Mouse (Mus musculus): ENCODE measurements around the gene Dpf1. TPM values are rescaled to one million over a fixed set of nuclear protein-coding genes. Genes with fewer than 3 reads are reported as not detected.
A peak's percentile ranks its signal among the peaks of the same experiment; 100 is the strongest.

Dpf1 gene
- polyA plus RNA-seq, 1 experiment from 2014 or later = 60.6 TPM

- Histone ChIP-seq H3K27ac (no peak overlapping the region), H3K9me3 (no peaks in the 10 kb centered on the region), H3K27me3 (ENCODE audit: insufficient read depth, poor library complexity, severe bottlenecking) (peaks cover 42% of the 10 kb centered on the region), H3K36me3 (no peaks in the 10 kb centered on the region), H3K4me3 (no peak overlapping the region), H3K4me1 (replicated peaks) (peaks cover 20% of the 10 kb centered on the region)
- no peak for DNase-seq (ENCODE audit: low spot score)
These were observed 24.5 kb upstream of the Dpf1 start for GRCm38 (mm10) chr7:29279261-29279660.

- H3K27me3 ChIP-seq (ENCODE audit: insufficient read depth, poor library complexity, severe bottlenecking) = peaks cover 48% of the 10 kb centered on the region
- 89% methylated on average over 8 of the region's 8 CpGs for WGBS
- H3K9me3 ChIP-seq = no peaks in the 10 kb centered on the region
- no peaks in the 10 kb centered on the region for H3K36me3 ChIP-seq
- H3K4me3 ChIP-seq = 0 out of 2 replicates have a peak overlapping the region, but pooled peaks have one; percentile 3
- H3K27ac ChIP-seq = no peak overlapping the region
- H3K4me1 ChIP-seq (replicated peaks) = peaks cover 20% of the 10 kb centered on the region
- no peak for DNase-seq (ENCODE audit: low spot score)
These were observed 23.8 kb upstream of the Dpf1 start for GRCm38 (mm10) chr7:29279924-29280323.

- H3K36me3 ChIP-seq = no peaks in the 10 kb centered on the region
- H3K4me1 ChIP-seq (replicated peaks) = peaks cover 20% of the 10 kb centered on the region
- DNase-seq (ENCODE audit: low spot score) = no peak
- H3K9me3 ChIP-seq = no peaks in the 10 kb centered on the region
- H3K27ac ChIP-seq = peak overlapping the region; percentile 85
- H3K27me3 ChIP-seq (ENCODE audit: insufficient read depth, poor library complexity, severe bottlenecking) = peaks cover 56% of the 10 kb centered on the region
- H3K4me3 ChIP-seq = peak overlapping the region; percentile 73
- WGBS = 12% methylated on average over 13 of the region's 13 CpGs
These were observed 22.9 kb upstream of the Dpf1 start for GRCm38 (mm10) chr7:29280801-29281200.

GRCm38 (mm10) chr7:29281201-29282073, 22.3 kb upstream of the Dpf1 start, which contains the start of gene Spint2:
Spint2 (minus strand) TSS chr7:29281912.
- DNase-seq (ENCODE audit: low spot score) = peak; percentile 65
- Histone ChIP-seq H3K27ac (peak within 1 kb of the TSS; percentile 85), H3K4me1 (replicated peaks) (peaks cover 20% of the 10 kb centered on the region), H3K36me3 (no peaks in the 10 kb centered on the region), H3K4me3 (peak within 1 kb of the TSS; percentile 73), H3K9me3 (no peaks in the 10 kb centered on the region), H3K27me3 (ENCODE audit: insufficient read depth, poor library complexity, severe bottlenecking) (peaks cover 58% of the 10 kb centered on the region)
- under 1% methylated on average over 80 of the region's 80 CpGs for WGBS

GRCm38 (mm10) chr7:29282074-29282554, 21.6 kb upstream of the Dpf1 start:
- Histone ChIP-seq H3K4me1 (replicated peaks) (peaks cover 20% of the 10 kb centered on the region), H3K27ac (peak overlapping the region; percentile 85), H3K4me3 (peak overlapping the region; percentile 73), H3K36me3 (no peaks in the 10 kb centered on the region), H3K27me3 (ENCODE audit: insufficient read depth, poor library complexity, severe bottlenecking) (peaks cover 61% of the 10 kb centered on the region), H3K9me3 (no peaks in the 10 kb centered on the region)
- WGBS = 11% methylated on average over 21 of the region's 21 CpGs
- no peak for DNase-seq (ENCODE audit: low spot score)

GRCm38 (mm10) chr7:29283876-29284275, 19.9 kb upstream of the Dpf1 start:
- no peaks in the 10 kb centered on the region for H3K36me3 ChIP-seq
- 87% methylated on average over 4 of the region's 4 CpGs for WGBS
- H3K4me1 ChIP-seq (replicated peaks) = peaks cover 26% of the 10 kb centered on the region
- no peak overlapping the region for H3K4me3 ChIP-seq
- peaks cover 74% of the 10 kb centered on the region for H3K27me3 ChIP-seq (ENCODE audit: insufficient read depth, poor library complexity, severe bottlenecking)
- H3K27ac ChIP-seq = no peak overlapping the region
- H3K9me3 ChIP-seq = no peaks in the 10 kb centered on the region
- no peak for DNase-seq (ENCODE audit: low spot score)

- Histone ChIP-seq H3K27me3 (ENCODE audit: insufficient read depth, poor library complexity, severe bottlenecking) (peaks cover 70% of the 10 kb centered on the region), H3K4me3 (no peak overlapping the region), H3K4me1 (replicated peaks) (peaks cover 29% of the 10 kb centered on the region), H3K27ac (no peak overlapping the region), H3K9me3 (no peaks in the 10 kb centered on the region), H3K36me3 (no peaks in the 10 kb centered on the region)
- WGBS = 94% methylated on average over 6 of the region's 6 CpGs
- no peak for DNase-seq (ENCODE audit: low spot score)
These were observed 19.2 kb upstream of the Dpf1 start for GRCm38 (mm10) chr7:29284523-29284922.

GRCm38 (mm10) chr7:29287481-29287880, 16.3 kb upstream of the Dpf1 start:
- 90% methylated on average over 7 of the region's 7 CpGs for whole genome bisulfite sequencing
- peaks cover 57% of the 10 kb centered on the region for H3K27me3 ChIP-seq (ENCODE audit: insufficient read depth, poor library complexity, severe bottlenecking)

GRCm38 (mm10) chr7:29288079-29288478, 15.7 kb upstream of the Dpf1 start:
- H3K27me3 ChIP-seq (ENCODE audit: insufficient read depth, poor library complexity, severe bottlenecking) = peaks cover 51% of the 10 kb centered on the region
- 86% methylated on average over 2 of the region's 2 CpGs for WGBS
- DNase-seq (ENCODE audit: low spot score) = no peak
- H3K9me3 ChIP-seq = no peaks in the 10 kb centered on the region
- no peak overlapping the region for H3K27ac ChIP-seq
- H3K36me3 ChIP-seq = no peaks in the 10 kb centered on the region
- no peak overlapping the region for H3K4me3 ChIP-seq
- peaks cover 48% of the 10 kb centered on the region for H3K4me1 ChIP-seq (replicated peaks)

More at GRCm38 (mm10) chr7:29287481-29287880, 16.3 kb upstream of the Dpf1 start:
- peaks cover 42% of the 10 kb centered on the region for H3K4me1 ChIP-seq (replicated peaks)
- no peak overlapping the region for H3K27ac ChIP-seq
- no peak overlapping the region for H3K4me3 ChIP-seq
- DNase-seq (ENCODE audit: low spot score) = no peak
- no peaks in the 10 kb centered on the region for H3K36me3 ChIP-seq
- H3K9me3 ChIP-seq = no peaks in the 10 kb centered on the region

- H3K4me1 ChIP-seq (replicated peaks) = peaks cover 58% of the 10 kb centered on the region
- peaks cover 51% of the 10 kb centered on the region for H3K27me3 ChIP-seq (ENCODE audit: insufficient read depth, poor library complexity, severe bottlenecking)
- no peaks in the 10 kb centered on the region for H3K36me3 ChIP-seq
- DNase-seq (ENCODE audit: low spot score) = peak; percentile 88
- peak within 1 kb of the TSS; percentile 65 for H3K4me3 ChIP-seq
- no peaks in the 10 kb centered on the region for H3K9me3 ChIP-seq
- WGBS = under 1% methylated on average over 59 of the region's 59 CpGs
- H3K27ac ChIP-seq = peak within 1 kb of the TSS; percentile 91
These were observed 14.7 kb upstream of the Dpf1 start, which contains the start of gene Ppp1r14a for GRCm38 (mm10) chr7:29288942-29289638. Ppp1r14a (plus strand) TSS chr7:29289308.

GRCm38 (mm10) chr7:29289856-29290255, 13.9 kb upstream of the Dpf1 start:
- DNase-seq (ENCODE audit: low spot score) = no peak
- no peaks in the 10 kb centered on the region for H3K9me3 ChIP-seq
- peak overlapping the region; percentile 91 for H3K27ac ChIP-seq
- H3K27me3 ChIP-seq (ENCODE audit: insufficient read depth, poor library complexity, severe bottlenecking) = peaks cover 43% of the 10 kb centered on the region
- H3K4me3 ChIP-seq = peak overlapping the region; percentile 65
- 79% methylated on average over 6 of the region's 6 CpGs for WGBS
- H3K36me3 ChIP-seq = no peaks in the 10 kb centered on the region
- H3K4me1 ChIP-seq (replicated peaks) = peaks cover 62% of the 10 kb centered on the region

GRCm38 (mm10) chr7:29290691-29291485, 12.9 kb upstream of the Dpf1 start:
- H3K36me3 ChIP-seq = no peaks in the 10 kb centered on the region
- no peaks in the 10 kb centered on the region for H3K9me3 ChIP-seq
- H3K27ac ChIP-seq = peak overlapping the region; percentile 91
- 48% methylated on average over 11 of the region's 11 CpGs for WGBS
- H3K27me3 ChIP-seq (ENCODE audit: insufficient read depth, poor library complexity, severe bottlenecking) = peaks cover 35% of the 10 kb centered on the region
- H3K4me3 ChIP-seq = peak overlapping the region; percentile 65
- DNase-seq (ENCODE audit: low spot score) = peak; percentile 48
- peaks cover 62% of the 10 kb centered on the region for H3K4me1 ChIP-seq (replicated peaks)
